Mouse (Mus musculus) stomach, embryonic 14.5 days (tissue): Measurements from ENCODE around the gene Tfpi. TPM values are rescaled to one million over a fixed set of nuclear protein-coding genes. Genes with fewer than 3 reads are reported as not detected.

ENCODE experiments used
- ATAC-seq: fragments of 200-750 bp; cut with Nextera tagmentation; 2 replicates; pipeline ENCODE4 v1.8.0; 2017; ENCODE audit warnings: low read depth, moderate TSS enrichment; ENCODE audit not compliant: insufficient number of reproducible peaks, insufficient read depth, low FRiP score
- H3K27ac ChIP-seq: fragments of 300-500 bp; sonication (generic); 2 replicates; pipeline ENCODE4 v1.5.1; 2014; ENCODE audit warnings: mild to moderate bottlenecking, low read length, moderate library complexity, mixed read lengths
- H3K27me3 ChIP-seq: fragments of 300-500 bp; sonication (generic); 2 replicates; pipeline ENCODE4 v1.6.1; 2014; ENCODE audit warnings: low read length, control low read depth, mixed read lengths; ENCODE audit not compliant: control insufficient read depth, insufficient read depth
- H3K36me3 ChIP-seq: fragments of 300-500 bp; sonication (generic); 2 replicates; pipeline ENCODE4 v1.6.1; 2014; ENCODE audit warnings: mild to moderate bottlenecking, control low read depth, low read length, moderate library complexity, mixed read lengths; ENCODE audit not compliant: control insufficient read depth, insufficient read depth
- H3K4me1 ChIP-seq: fragments of 300-500 bp; sonication (generic); 2 replicates; pipeline ENCODE4 v1.6.1; 2014; ENCODE audit warnings: low read length, control low read depth, mixed read lengths; ENCODE audit not compliant: control insufficient read depth, insufficient read depth
- H3K4me2 ChIP-seq: fragments of 300-500 bp; sonication (generic); replicated peaks from 2 replicates; pipeline ENCODE4 v1.6.1; 2014; ENCODE audit warnings: low read depth, low read length, control low read depth
- H3K4me3 ChIP-seq: fragments of 300-500 bp; sonication (generic); 2 replicates; pipeline ENCODE4 v1.5.1; 2014; ENCODE audit warnings: low read depth, low read length, control low read depth
- H3K9ac ChIP-seq: fragments of 300-500 bp; sonication (generic); replicated peaks from 2 replicates; pipeline ENCODE4 v1.6.1; 2014; ENCODE audit warnings: low read depth, mild to moderate bottlenecking, control low read depth, low read length, moderate library complexity, mixed read lengths
- H3K9me3 ChIP-seq: fragments of 300-500 bp; sonication (generic); 2 replicates; pipeline ENCODE4 v1.6.1; 2016; ENCODE audit warnings: low read depth, low read length, control low read depth; ENCODE audit not compliant: control insufficient read depth
- WGBS: fragments of 180-500 bp; shearing (Covaris S2); extraction: QIAGEN DNeasy Blood & Tissue Kit; methylation state at CpG from one replicate; pipeline ENCODE4 v1.1.7; 2014; 5-methylcytosine and 5-hydroxymethylcytosine counted together
- polyA plus RNA-seq: library from polyadenylated mRNA; unstranded; fragments of >200 nt; fragmentation: Nextera tagmentation; extraction: Ambion mirVana; gene quantifications from 2 replicates; pipeline ENCODE4 v1.2.1, GENCODE M21; 2014

Tfpi gene
- polyA plus RNA-seq, 1 experiment from 2014 or later: 49.4 TPM

GRCm38 (mm10) chr2:84384911-84385693 lies 91.5 kb downstream of the Tfpi start:
- H3K9ac ChIP-seq: no peak overlapping the region
- no peak overlapping the region for H3K4me2 ChIP-seq
- ATAC-seq: no peak
- H3K4me1 ChIP-seq: no peaks in the 10 kb centered on the region
- no peaks in the 10 kb centered on the region for H3K9me3 ChIP-seq
- 86% methylated on average over 6 of the region's 6 CpGs for WGBS
- H3K4me3 ChIP-seq: no peak overlapping the region
- no peaks in the 10 kb centered on the region for H3K27me3 ChIP-seq
- H3K27ac ChIP-seq: no peak overlapping the region
- H3K36me3 ChIP-seq: no peaks in the 10 kb centered on the region

GRCm38 (mm10) chr2:84383828-84384227 lies 92.7 kb downstream of the Tfpi start:
- Histone ChIP-seq H3K9ac (no peak overlapping the region), H3K36me3 (no peaks in the 10 kb centered on the region), H3K4me1 (no peaks in the 10 kb centered on the region), H3K4me3 (no peak overlapping the region), H3K9me3 (no peaks in the 10 kb centered on the region), H3K27me3 (no peaks in the 10 kb centered on the region), H3K27ac (no peak overlapping the region), H3K4me2 (no peak overlapping the region)
- 74% methylated on average over 4 of the region's 4 CpGs for WGBS
- no peak for ATAC-seq

Other genes starting within 250 kb of the Tfpi start
- 43.4 and 45.8 TPM in 2 replicates for gene Calcrl, start 51.4 kb downstream of the Tfpi start, polyA plus RNA-seq
- gene Ctnnd1, start 174.0 kb upstream of the Tfpi start, polyA plus RNA-seq: 63.5 and 68.2 TPM in 2 replicates
- 0.39 and 0.45 TPM in 2 replicates for gene Btbd18, start 182.3 kb upstream of the Tfpi start, polyA plus RNA-seq
- gene Selenoh, start 194.0 kb upstream of the Tfpi start, polyA plus RNA-seq: 262 and 316 TPM in 2 replicates
- not detected in 2 replicates for gene Gm28635, start 201.3 kb upstream of the Tfpi start, polyA plus RNA-seq
- 38.3 and 38.6 TPM in 2 replicates for gene Med19, start 201.6 kb upstream of the Tfpi start, polyA plus RNA-seq
- 119 and 130 TPM in 2 replicates for gene Tmx2, start 202.4 kb upstream of the Tfpi start, polyA plus RNA-seq
- 35.9 and 36.5 TPM in 2 replicates for gene Zdhhc5, start 238.4 kb upstream of the Tfpi start, polyA plus RNA-seq